26 mouse cellular contexts compared by ENCODE assay signal in genomic region chr2:102403982-102404381, GRCm38 (mm10). TPM values are rescaled to one million over a fixed set of nuclear protein-coding genes. Genes with fewer than 3 reads are reported as not detected.
"Had no signal": no experiment of that assay in that cellular context is flagged by ENCODE, and none has a peak within 500 bp of the region (broad histone marks: within the 10 kb centered on the region; RNA-seq: fewer than 3 reads in every experiment).

No protein-coding gene starts in this region.

- ATAC-seq: forebrain, embryonic 13.5 days; forebrain, embryonic 14.5 days; forebrain, embryonic 15.5 days; forebrain, embryonic 16.5 days; forebrain, postnatal 0 days had no signal

- H3K9me3 ChIP-seq: embryonic facial prominence, embryonic 10.5 days; embryonic facial prominence, embryonic 12.5 days; embryonic facial prominence, embryonic 13.5 days; embryonic facial prominence, embryonic 15.5 days; forebrain, embryonic 12.5 days; forebrain, embryonic 13.5 days; forebrain, embryonic 15.5 days; heart, embryonic 10.5 days had no signal

- H3K4me2 ChIP-seq: embryonic facial prominence, embryonic 12.5 days; embryonic facial prominence, embryonic 13.5 days; embryonic facial prominence, embryonic 15.5 days; forebrain, embryonic 12.5 days; forebrain, embryonic 13.5 days; forebrain, embryonic 15.5 days; heart, embryonic 11.5 days had no signal

- H3K4me3 ChIP-seq: embryonic facial prominence, embryonic 10.5 days; embryonic facial prominence, embryonic 12.5 days; embryonic facial prominence, embryonic 13.5 days; embryonic facial prominence, embryonic 15.5 days; erythroblast, embryonic 14.5 days; forebrain, embryonic 10.5 days; forebrain, embryonic 12.5 days; forebrain, embryonic 13.5 days; forebrain, embryonic 15.5 days; gastrocnemius, adult 2 months; heart, adult 2 months; heart, embryonic 10.5 days had no signal

- H3K36me3 ChIP-seq: embryonic facial prominence, embryonic 12.5 days; embryonic facial prominence, embryonic 13.5 days; embryonic facial prominence, embryonic 15.5 days; forebrain, embryonic 12.5 days; forebrain, embryonic 15.5 days; heart, embryonic 10.5 days had no signal

- DNase-seq: cerebellum, postnatal 10 days; cerebellum, postnatal 14 days; cerebellum, postnatal 25 days; cerebellum, postnatal 36 days; embryo, embryonic 11 days; forebrain, postnatal 0 days; gastrocnemius, adult 2 months; gastrocnemius, postnatal 10 days; gastrocnemius, postnatal 14 days; gastrocnemius, postnatal 25 days; gastrocnemius, postnatal 36 days; heart, adult 11 months; heart, adult 2 months had no signal

- H3K27me3 ChIP-seq: embryonic facial prominence, embryonic 12.5 days; embryonic facial prominence, embryonic 13.5 days; embryonic facial prominence, embryonic 15.5 days; forebrain, embryonic 13.5 days; forebrain, embryonic 15.5 days had no signal

- H3K9ac ChIP-seq: embryonic facial prominence, embryonic 12.5 days; embryonic facial prominence, embryonic 13.5 days; embryonic facial prominence, embryonic 15.5 days; forebrain, embryonic 12.5 days; forebrain, embryonic 13.5 days; forebrain, embryonic 15.5 days; forebrain, postnatal 0 days had no signal

- H3K27ac ChIP-seq: embryonic facial prominence, embryonic 10.5 days; embryonic facial prominence, embryonic 12.5 days; embryonic facial prominence, embryonic 13.5 days; embryonic facial prominence, embryonic 15.5 days; forebrain, embryonic 10.5 days; forebrain, embryonic 12.5 days; forebrain, embryonic 13.5 days; forebrain, embryonic 15.5 days; gastrocnemius, adult 2 months; heart, adult 2 months; heart, embryonic 10.5 days had no signal

RNA-seq across cellular contexts. Expression of gene Fjx1, which starts 48.3 kb away (rescaled TPM):
- polyA plus RNA-seq: erythroblast, embryonic 14.5 days had no signal
